Mouse (Mus musculus): ENCODE measurements around the gene Ccdc33. TPM values are rescaled to one million over a fixed set of nuclear protein-coding genes. Genes with fewer than 3 reads are reported as not detected.

Ccdc33 gene
- total RNA-seq, 1 experiment = 0.13 TPM

DNA sequence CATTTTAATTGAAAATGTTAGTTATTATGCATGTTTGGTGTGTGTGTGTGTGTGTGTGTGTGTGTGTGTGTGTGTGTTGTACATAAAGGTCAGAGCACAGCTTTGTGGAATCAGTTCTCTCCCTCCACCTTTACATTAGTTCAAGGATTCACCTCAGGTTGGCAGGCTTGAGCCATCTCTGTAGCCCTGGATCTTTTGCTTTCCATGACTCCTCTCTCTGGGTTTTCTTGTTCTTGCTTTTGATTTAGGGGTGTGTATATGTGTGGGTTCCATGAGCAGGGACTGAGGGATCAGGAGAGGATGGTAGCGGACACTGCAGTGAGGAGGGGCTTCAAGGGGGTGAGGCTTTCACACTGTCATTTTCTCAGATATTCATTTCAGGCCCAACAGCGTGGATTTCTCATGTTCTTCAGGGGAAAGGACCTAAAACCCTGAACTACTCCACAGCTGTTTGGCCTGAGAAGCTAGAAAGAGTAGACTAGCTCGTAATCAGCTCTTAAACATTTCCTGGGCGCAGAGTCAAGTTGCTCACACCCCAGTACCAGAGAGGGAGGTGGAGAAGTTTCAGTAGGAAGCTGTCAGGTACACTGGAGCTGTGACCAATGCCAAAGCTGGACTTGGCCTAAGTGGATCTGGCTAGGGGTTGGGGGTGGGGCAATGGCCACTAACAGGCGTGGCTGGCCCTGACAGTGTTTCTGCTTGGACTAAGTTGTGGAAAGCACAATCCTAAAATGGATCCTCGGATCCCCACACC, 52.5 kb downstream of the Ccdc33 start:
- in situ Hi-C loops (cut with MboI; ENCODE audit: low sequenced_read_pairs in 2 of 2, unreplicated experiment in 2 of 2) = no loop called here
- no peak overlapping the region for H3K4me3 ChIP-seq (ENCODE audit: insufficient read depth in 1 of 2, low read depth in 1 of 2, low read length in 2 of 2, poor library complexity in 1 of 2, severe bottlenecking in 1 of 2)
- H3K27ac ChIP-seq (ENCODE audit: insufficient read depth, low read depth, low read length, poor library complexity, severe bottlenecking) = no peak overlapping the region

DNA sequence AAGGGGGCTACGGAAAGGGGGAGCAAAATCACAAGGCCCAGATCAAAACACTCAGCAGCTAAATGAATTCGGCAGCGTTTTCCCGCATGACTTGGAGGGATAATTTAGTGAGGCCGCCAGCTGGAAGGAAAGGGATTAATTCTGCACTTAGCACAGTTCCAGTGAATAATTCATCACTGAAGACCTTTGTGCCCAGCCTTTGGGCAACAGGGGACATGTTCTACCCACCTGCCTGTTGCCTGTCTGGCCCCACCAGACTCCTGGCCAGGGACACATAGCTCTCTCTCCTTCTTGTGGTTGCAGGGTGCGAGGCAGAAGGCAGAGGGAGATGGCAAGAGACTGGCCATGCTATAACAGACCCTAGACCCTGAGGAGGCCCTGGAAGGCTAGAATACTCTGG, 53.1 kb downstream of the Ccdc33 start:
- Histone ChIP-seq H3K4me1 (ENCODE audit: control insufficient read depth in 2 of 2, insufficient read depth in 2 of 2, low read length in 2 of 2, poor library complexity in 1 of 2) (peaks cover 0 to 5% of the 10 kb centered on the region in 2 experiments; a peak in 1 of 4 replicates), H3K27ac (ENCODE audit: insufficient read depth, low read depth, low read length, poor library complexity, severe bottlenecking) (no peak overlapping the region), H3K9ac (ENCODE audit: insufficient read depth, low read depth, low read length, poor library complexity, severe bottlenecking) (no peak overlapping the region), H3K9me3 (ENCODE audit: control insufficient read depth, insufficient read depth, low read depth, low read length) (no peaks in the 10 kb centered on the region), H3K36me3 (ENCODE audit: control insufficient read depth, insufficient read depth, low read length, poor library complexity, severe bottlenecking) (no peaks in the 10 kb centered on the region), H3K4me3 (ENCODE audit: insufficient read depth in 1 of 2, low read depth in 1 of 2, low read length in 2 of 2, poor library complexity in 1 of 2, severe bottlenecking in 1 of 2) (no peak overlapping the region)
- no peak for TF ChIP-seq ZNF384 (IDR thresholded peaks at IDR 0.05; ENCODE audit: low read depth, low read length)
- no peak for TF ChIP-seq MAFK (IDR thresholded peaks at IDR 0.05; ENCODE audit: insufficient read depth, low read depth, low read length)
- no peak for TF ChIP-seq CHD2 (IDR thresholded peaks at IDR 0.05; ENCODE audit: low read depth, low read length)
- no peak for TF ChIP-seq ZC3H11A (IDR thresholded peaks at IDR 0.05; ENCODE audit: borderline replicate concordance, low read depth, low read length)
- TF ChIP-seq HCFC1 (IDR thresholded peaks at IDR 0.05; ENCODE audit: borderline replicate concordance, insufficient read depth, low read length) = no peak
- in situ Hi-C loops (cut with MboI; ENCODE audit: low sequenced_read_pairs in 2 of 2, unreplicated experiment in 2 of 2) = no loop called here
- DNase-seq (ENCODE audit: low read depth, low spot score) = no peak

More for the DNA sequence above, 52.5 kb downstream of the Ccdc33 start:
- Histone ChIP-seq H3K9me3 (ENCODE audit: control insufficient read depth, insufficient read depth, low read depth, low read length) (no peaks in the 10 kb centered on the region), H3K36me3 (ENCODE audit: control insufficient read depth, insufficient read depth, low read length, poor library complexity, severe bottlenecking) (no peaks in the 10 kb centered on the region), H3K4me1 (ENCODE audit: control insufficient read depth in 2 of 2, insufficient read depth in 2 of 2, low read length in 2 of 2, poor library complexity in 1 of 2) (0 out of 4 replicates have a peak, but pooled peaks cover 0 to 2% of the 10 kb centered on the region in 2 experiments), H3K9ac (ENCODE audit: insufficient read depth, low read depth, low read length, poor library complexity, severe bottlenecking) (no peak overlapping the region)
- TF ChIP-seq ZNF384 (IDR thresholded peaks at IDR 0.05; ENCODE audit: low read depth, low read length) (no peak), MAFK (IDR thresholded peaks at IDR 0.05; ENCODE audit: insufficient read depth, low read depth, low read length) (no peak), HCFC1 (IDR thresholded peaks at IDR 0.05; ENCODE audit: borderline replicate concordance, insufficient read depth, low read length) (no peak), ZC3H11A (IDR thresholded peaks at IDR 0.05; ENCODE audit: borderline replicate concordance, low read depth, low read length) (no peak), CHD2 (IDR thresholded peaks at IDR 0.05; ENCODE audit: low read depth, low read length) (no peak)
- DNase-seq (ENCODE audit: low read depth, low spot score) = no peak

DNA sequence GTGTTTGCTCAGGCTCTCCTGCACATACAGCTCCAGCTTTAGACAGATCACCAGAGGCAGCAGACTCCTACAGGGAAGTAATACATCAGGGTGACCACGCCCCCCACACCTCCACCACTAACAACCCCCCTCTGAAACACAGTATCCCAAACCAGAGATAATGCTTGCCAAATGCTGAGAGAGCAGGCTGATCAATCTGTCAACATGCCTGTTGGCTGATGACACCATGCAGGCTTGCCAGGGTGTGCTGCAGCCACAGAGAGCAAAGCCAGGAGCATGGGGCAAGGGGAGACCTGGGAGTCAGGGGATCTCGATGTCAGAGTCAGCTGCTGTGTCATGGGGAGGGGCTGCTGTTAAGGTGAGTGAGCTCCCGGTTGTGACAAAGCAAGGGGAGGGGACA, 55.1 kb downstream of the Ccdc33 start, which contains the start of gene Stra6:
Stra6 (plus strand) TSS at position 258 of the 400 bp plus-strand sequence.
- no peak for DNase-seq (ENCODE audit: low read depth, low spot score)
- Histone ChIP-seq H3K9me3 (ENCODE audit: control insufficient read depth, insufficient read depth, low read depth, low read length) (no peaks in the 10 kb centered on the region), H3K36me3 (ENCODE audit: control insufficient read depth, insufficient read depth, low read length, poor library complexity, severe bottlenecking) (no peaks in the 10 kb centered on the region), H3K4me3 (ENCODE audit: insufficient read depth in 1 of 2, low read depth in 1 of 2, low read length in 2 of 2, poor library complexity in 1 of 2, severe bottlenecking in 1 of 2) (no peak within 1 kb of the TSS), H3K4me1 (ENCODE audit: control insufficient read depth in 2 of 2, insufficient read depth in 2 of 2, low read length in 2 of 2, poor library complexity in 1 of 2) (peaks cover 0 to 5% of the 10 kb centered on the region in 2 experiments; a peak in 1 of 4 replicates), H3K27ac (ENCODE audit: insufficient read depth, low read depth, low read length, poor library complexity, severe bottlenecking) (no peak within 1 kb of the TSS), H3K9ac (ENCODE audit: insufficient read depth, low read depth, low read length, poor library complexity, severe bottlenecking) (no peak within 1 kb of the TSS)
- in situ Hi-C loops (cut with MboI; ENCODE audit: low sequenced_read_pairs in 2 of 2, unreplicated experiment in 2 of 2) = no loop called here
- no peak for TF ChIP-seq CHD2 (IDR thresholded peaks at IDR 0.05; ENCODE audit: low read depth, low read length)
- TF ChIP-seq HCFC1 (IDR thresholded peaks at IDR 0.05; ENCODE audit: borderline replicate concordance, insufficient read depth, low read length) = no peak

DNA sequence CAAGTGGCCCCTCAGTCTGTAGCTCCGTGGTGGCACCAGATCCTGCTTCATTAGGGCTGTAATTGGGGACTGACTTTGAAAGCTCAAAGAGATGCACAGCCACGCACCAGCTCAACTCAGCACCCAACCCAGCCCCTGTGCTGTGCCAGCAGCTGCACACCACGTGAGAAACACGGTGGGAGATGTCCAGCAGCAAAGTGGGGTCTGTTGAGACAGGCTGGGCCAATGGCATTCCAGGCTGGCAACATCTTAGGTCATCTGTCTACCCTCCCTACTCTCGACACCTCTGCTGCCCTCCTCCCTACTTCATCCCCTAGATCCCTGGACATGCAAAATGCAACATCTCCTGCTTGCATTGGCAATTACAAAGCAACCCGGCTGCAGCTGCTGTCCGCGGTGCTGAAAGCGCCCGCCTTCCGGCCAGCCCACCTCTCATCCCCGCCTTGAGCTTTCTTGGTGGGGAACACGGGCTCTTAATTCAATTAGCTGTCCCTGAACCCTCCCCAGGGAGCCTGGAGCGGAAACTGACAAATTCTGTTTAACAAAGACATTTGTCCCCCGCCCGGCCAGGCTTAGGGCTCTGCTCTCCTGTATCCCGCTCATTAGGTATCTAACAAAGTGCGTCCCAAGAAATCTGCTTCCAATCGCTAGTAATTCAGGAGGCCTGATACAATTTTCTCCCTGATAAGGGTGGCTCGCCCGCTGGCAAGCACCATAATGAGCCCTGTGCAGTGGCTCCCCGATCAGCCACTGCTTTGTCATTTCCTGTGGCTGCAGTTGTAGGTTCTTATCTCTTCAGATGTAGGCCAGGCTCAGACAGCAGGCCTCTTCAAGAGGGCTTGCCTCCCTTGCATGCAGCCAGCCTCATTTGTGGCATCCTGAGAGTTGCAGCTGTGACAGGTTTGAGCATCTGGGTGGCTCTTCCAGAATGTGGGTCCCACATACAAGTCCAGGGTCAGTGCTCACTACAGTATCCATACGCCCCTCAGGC, 57.7 kb downstream of the Ccdc33 start:
- no peak overlapping the region for H3K4me3 ChIP-seq (ENCODE audit: insufficient read depth in 1 of 2, low read depth in 1 of 2, low read length in 2 of 2, poor library complexity in 1 of 2, severe bottlenecking in 1 of 2)
- TF ChIP-seq CHD2 (IDR thresholded peaks at IDR 0.05; ENCODE audit: low read depth, low read length) = no peak
- no peak for TF ChIP-seq HCFC1 (IDR thresholded peaks at IDR 0.05; ENCODE audit: borderline replicate concordance, insufficient read depth, low read length)
- no peak for TF ChIP-seq MAFK (IDR thresholded peaks at IDR 0.05; ENCODE audit: insufficient read depth, low read depth, low read length)
- no peak for TF ChIP-seq ZC3H11A (IDR thresholded peaks at IDR 0.05; ENCODE audit: borderline replicate concordance, low read depth, low read length)
- no peak for TF ChIP-seq ZNF384 (IDR thresholded peaks at IDR 0.05; ENCODE audit: low read depth, low read length)

More for the DNA sequence above, 57.7 kb downstream of the Ccdc33 start:
- DNase-seq (ENCODE audit: low read depth, low spot score) = no peak
- H3K9me3 ChIP-seq (ENCODE audit: control insufficient read depth, insufficient read depth, low read depth, low read length) = no peaks in the 10 kb centered on the region
- peaks cover 0 to 5% of the 10 kb centered on the region in 2 experiments; a peak in 1 of 4 replicates for H3K4me1 ChIP-seq (ENCODE audit: control insufficient read depth in 2 of 2, insufficient read depth in 2 of 2, low read length in 2 of 2, poor library complexity in 1 of 2)
- no peaks in the 10 kb centered on the region for H3K36me3 ChIP-seq (ENCODE audit: control insufficient read depth, insufficient read depth, low read length, poor library complexity, severe bottlenecking)
- no peak overlapping the region for H3K27ac ChIP-seq (ENCODE audit: insufficient read depth, low read depth, low read length, poor library complexity, severe bottlenecking)
- no peak overlapping the region for H3K9ac ChIP-seq (ENCODE audit: insufficient read depth, low read depth, low read length, poor library complexity, severe bottlenecking)
- in situ Hi-C loops (cut with MboI; ENCODE audit: low sequenced_read_pairs in 2 of 2, unreplicated experiment in 2 of 2) = no loop called here
